Mouse (Mus musculus) bone marrow macrophage, adult 2 months (primary cell): ENCODE results near the gene Rgp1. TPM values are rescaled to one million over a fixed set of nuclear protein-coding genes. Genes with fewer than 3 reads are reported as not detected.

Experiments used
- H3K27ac ChIP-seq: 2 replicates; pipeline ENCODE4 v1.5.1; 2012; ENCODE audit warnings: low read depth, low read length; ENCODE audit not compliant: insufficient read depth
- H3K4me1 ChIP-seq: 2 replicates; pipeline ENCODE4 v1.6.1; 2012; ENCODE audit warnings: low read length; ENCODE audit not compliant: control insufficient read depth, insufficient read depth
- H3K4me3 ChIP-seq: 2 replicates; pipeline ENCODE4 v1.5.1; 2012; ENCODE audit warnings: mild to moderate bottlenecking, low read length, moderate library complexity; ENCODE audit not compliant: insufficient read depth
- CTCF ChIP-seq: IDR thresholded peaks from 2 replicates; pipeline ENCODE4 v1.5.1; 2012; ENCODE audit warnings: low read depth, mild to moderate bottlenecking, low read length, moderate library complexity
- POLR2A ChIP-seq: IDR thresholded peaks from 2 replicates; pipeline ENCODE4 v1.6.1; 2012; ENCODE audit warnings: mild to moderate bottlenecking, low read depth, low read length, borderline replicate concordance
- polyA plus RNA-seq: library from polyadenylated mRNA; stranded (reverse); fragments of >200 nt; gene quantifications from 2 replicates; pipeline ENCODE4 v1.2.4, GENCODE M21; 2012; ENCODE audit not compliant: missing spikeins, insufficient read depth, insufficient read length

Rgp1 gene
- polyA plus RNA-seq, 1 experiment, result 17.3 TPM

GRCm38 (mm10) chr4:43633736-43634135 lies 55.2 kb downstream of the Rgp1 start:
- no peak overlapping the region for H3K27ac ChIP-seq
- TF ChIP-seq CTCF (no peak), POLR2A (no peak)
- H3K4me1 ChIP-seq, result no peaks in the 10 kb centered on the region
- no peak overlapping the region for H3K4me3 ChIP-seq

- no peak for TF ChIP-seq CTCF
- TF ChIP-seq POLR2A, result no peak
- H3K27ac ChIP-seq, result no peak overlapping the region
- H3K4me1 ChIP-seq, result no peaks in the 10 kb centered on the region
- no peak overlapping the region for H3K4me3 ChIP-seq
Measured at GRCm38 (mm10) chr4:43634621-43635374, 56.3 kb downstream of the Rgp1 start.

GRCm38 (mm10) chr4:43636751-43637150 lies 58.2 kb downstream of the Rgp1 start:
- Histone ChIP-seq H3K4me3 (no peak overlapping the region), H3K4me1 (no peaks in the 10 kb centered on the region), H3K27ac (no peak overlapping the region)
- TF ChIP-seq POLR2A (no peak), CTCF (no peak)

Other genes starting within 250 kb of the Rgp1 start
- 40.0 and 44.3 TPM in 2 replicates for gene Rusc2, start 196.7 kb upstream of the Rgp1 start, polyA plus RNA-seq
- gene Fam166b, start 149.6 kb upstream of the Rgp1 start, polyA plus RNA-seq, result not detected in 2 replicates
- gene Tesk1, start 136.8 kb upstream of the Rgp1 start, polyA plus RNA-seq, result 47.2 and 51.5 TPM in 2 replicates
- gene Cd72, start 124.1 kb upstream of the Rgp1 start, polyA plus RNA-seq, result 854 and 867 TPM in 2 replicates
- not detected in 2 replicates for gene Sit1, start 95.0 kb upstream of the Rgp1 start, polyA plus RNA-seq
- 33.0 and 39.4 TPM in 2 replicates for gene Ccdc107, start 85.8 kb upstream of the Rgp1 start, polyA plus RNA-seq
- 32.5 and 39.2 TPM in 2 replicates for gene Arhgef39, start 79.0 kb upstream of the Rgp1 start, polyA plus RNA-seq
- 5.7 and 6.0 TPM in 2 replicates for gene Car9, start 71.7 kb upstream of the Rgp1 start, polyA plus RNA-seq
- gene Tpm2, start 55.0 kb upstream of the Rgp1 start, polyA plus RNA-seq, result 7.0 and 8.9 TPM in 2 replicates
- 50.7 and 54.0 TPM in 2 replicates for gene Creb3, start 16.4 kb upstream of the Rgp1 start, polyA plus RNA-seq
- gene Tln1, start 16.0 kb upstream of the Rgp1 start, polyA plus RNA-seq, result 168 and 219 TPM in 2 replicates
- 9.6 and 11.3 TPM in 2 replicates for gene Gba2, start 158 bp downstream of the Rgp1 start, polyA plus RNA-seq
- not detected in 2 replicates for gene Msmp, start 5.8 kb downstream of the Rgp1 start, polyA plus RNA-seq
- gene Npr2, start 53.2 kb downstream of the Rgp1 start, polyA plus RNA-seq, result 0.44 TPM in 1 of 2 replicates, not detected in the other
- gene Spag8, start 74.9 kb downstream of the Rgp1 start, polyA plus RNA-seq, result not detected in 2 replicates
- gene Hint2, start 77.8 kb downstream of the Rgp1 start, polyA plus RNA-seq, result 32.7 and 33.1 TPM in 2 replicates
- gene Tmem8b, start 90.3 kb downstream of the Rgp1 start, polyA plus RNA-seq, result 1.9 and 2.4 TPM in 2 replicates
- gene Fam221b, start 90.4 kb downstream of the Rgp1 start, polyA plus RNA-seq, result 0.15 and 0.21 TPM in 2 replicates
- not detected in 2 replicates for gene Olfr70, start 122.1 kb downstream of the Rgp1 start, polyA plus RNA-seq
- gene Olfr71, start 131.5 kb downstream of the Rgp1 start, polyA plus RNA-seq, result not detected in 2 replicates
- gene Hrct1, start 148.5 kb downstream of the Rgp1 start, polyA plus RNA-seq, result not detected in 2 replicates
- not detected in 2 replicates for gene Spaar, start 151.3 kb downstream of the Rgp1 start, polyA plus RNA-seq
- gene Olfr159, start 192.3 kb downstream of the Rgp1 start, polyA plus RNA-seq, result not detected in 2 replicates
- not detected in 2 replicates for gene Olfr156, start 245.2 kb downstream of the Rgp1 start, polyA plus RNA-seq